Mouse (Mus musculus): ENCODE data around the gene Olfr135. TPM values are rescaled to one million over a fixed set of nuclear protein-coding genes. Genes with fewer than 3 reads are reported as not detected.

Olfr135 gene
- polyA plus RNA-seq (2015; fragmentation: Nextera tagmentation; extraction: Ambion mirVana), result not detected in 2 replicates

DNA sequence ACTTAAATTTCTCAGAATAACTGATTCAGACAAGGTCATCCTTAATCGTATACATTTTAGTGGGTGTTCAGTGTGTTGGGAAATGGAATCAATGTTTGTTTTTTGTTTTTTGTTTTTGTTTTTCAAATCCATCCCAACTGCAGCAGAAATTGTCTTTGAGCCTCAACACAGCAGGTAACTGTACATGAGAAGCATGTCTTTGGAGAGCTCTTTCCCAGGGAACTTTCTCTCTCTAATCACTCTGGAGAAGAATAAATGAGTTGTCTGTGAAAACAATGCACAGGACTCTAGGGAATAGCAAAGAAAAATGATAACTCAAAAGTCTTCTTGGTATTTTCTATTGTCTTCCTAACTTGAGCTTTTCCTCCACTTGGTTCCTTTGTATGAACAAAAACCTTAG is at the start of gene Olfr135:
Olfr135 (plus strand) TSS at position 301 of the 400 bp plus-strand sequence.
- no peak for ATAC-seq (replicated peaks)
- Histone ChIP-seq H3K9me3 (no peaks in the 10 kb centered on the region), H3K36me3 (replicated peaks) (no peaks in the 10 kb centered on the region), H3K4me1 (no peaks in the 10 kb centered on the region), H3K27me3 (replicated peaks) (no peaks in the 10 kb centered on the region), H3K27ac (no peak within 1 kb of the TSS), H3K9ac (no peak within 1 kb of the TSS), H3K4me2 (no peak within 1 kb of the TSS), H3K4me3 (no peak within 1 kb of the TSS)
- WGBS, result 98% methylated on average over 1 of the region's 1 CpGs

DNA sequence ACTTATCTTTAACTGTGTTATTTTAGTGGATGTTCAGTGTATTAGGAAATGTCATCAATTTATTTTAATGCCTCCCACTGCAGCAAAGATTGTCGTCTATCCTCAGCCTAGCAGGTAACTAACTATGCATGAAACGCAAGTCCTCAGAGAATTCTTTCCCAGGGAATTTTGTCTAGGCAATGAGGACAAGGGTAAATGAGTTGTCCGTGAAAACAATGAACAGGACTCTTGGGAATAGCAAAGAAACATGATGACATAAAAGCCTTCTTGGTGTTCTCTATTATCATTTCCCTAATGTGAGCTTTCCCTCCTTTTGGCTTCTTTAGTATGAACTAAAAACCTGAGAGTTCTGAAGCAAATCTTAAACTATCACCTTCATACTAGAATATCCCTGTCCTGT is 33.0 kb upstream of the Olfr135 start, which contains the start of gene Olfr134:
Olfr134 (plus strand) TSS at position 301 of the 400 bp plus-strand sequence.
- 74% methylated on average over 3 of the region's 3 CpGs for WGBS
- H3K27ac ChIP-seq, result no peak within 1 kb of the TSS
- H3K4me1 ChIP-seq, result no peaks in the 10 kb centered on the region
- no peak within 1 kb of the TSS for H3K9ac ChIP-seq
- no peaks in the 10 kb centered on the region for H3K9me3 ChIP-seq
- no peaks in the 10 kb centered on the region for H3K27me3 ChIP-seq (replicated peaks)
- ATAC-seq (replicated peaks), result no peak
- no peak within 1 kb of the TSS for H3K4me2 ChIP-seq
- no peaks in the 10 kb centered on the region for H3K36me3 ChIP-seq (replicated peaks)
- no peak within 1 kb of the TSS for H3K4me3 ChIP-seq

Other genes with a start within 250 kb of the Olfr135 start
- gene Olfr129, start 144.3 kb upstream of the Olfr135 start, polyA plus RNA-seq (2015; fragmentation: Nextera tagmentation; extraction: Ambion mirVana), result not detected in 2 replicates
- gene Olfr130, start 140.4 kb upstream of the Olfr135 start, polyA plus RNA-seq (2015; fragmentation: Nextera tagmentation; extraction: Ambion mirVana), result not detected in 2 replicates
- gene Olfr131, start 115.6 kb upstream of the Olfr135 start, polyA plus RNA-seq (2015; fragmentation: Nextera tagmentation; extraction: Ambion mirVana), result not detected in 2 replicates
- not detected in 2 replicates for gene Olfr132, start 69.8 kb upstream of the Olfr135 start, polyA plus RNA-seq (2015; fragmentation: Nextera tagmentation; extraction: Ambion mirVana)
- gene Olfr133, start 59.1 kb upstream of the Olfr135 start, polyA plus RNA-seq (2015; fragmentation: Nextera tagmentation; extraction: Ambion mirVana), result not detected in 2 replicates
- gene Olfr134, start 32.9 kb upstream of the Olfr135 start, polyA plus RNA-seq (2015; fragmentation: Nextera tagmentation; extraction: Ambion mirVana), result not detected in 2 replicates
- not detected in 2 replicates for gene Olfr138, start 56.7 kb downstream of the Olfr135 start, polyA plus RNA-seq (2015; fragmentation: Nextera tagmentation; extraction: Ambion mirVana)
- not detected in 2 replicates for gene Olfr137, start 103.2 kb downstream of the Olfr135 start, polyA plus RNA-seq (2015; fragmentation: Nextera tagmentation; extraction: Ambion mirVana)
- gene Olfr136, start 125.5 kb downstream of the Olfr135 start, polyA plus RNA-seq (2015; fragmentation: Nextera tagmentation; extraction: Ambion mirVana), result not detected in 2 replicates
- gene Esp36, start 215.8 kb downstream of the Olfr135 start, polyA plus RNA-seq (2015; fragmentation: Nextera tagmentation; extraction: Ambion mirVana), result not detected in 2 replicates

All from midbrain, embryonic 15.5 days (tissue).